Mouse (Mus musculus) ES-Bruce4 (cell line): ENCODE measurements around the gene Fdxacb1. TPM values are rescaled to one million over a fixed set of nuclear protein-coding genes. Genes with fewer than 3 reads are reported as not detected.

Experiments
- H3K27ac ChIP-seq: 2 replicates; pipeline ENCODE4 v1.5.1; 2012; ENCODE audit warnings: low read length, inconsistent platforms; ENCODE audit not compliant: insufficient read depth
- H3K27me3 ChIP-seq: 2 replicates; pipeline ENCODE4 v1.6.1; 2012; ENCODE audit warnings: mild to moderate bottlenecking, low read length, inconsistent platforms; ENCODE audit not compliant: control insufficient read depth, poor library complexity, insufficient read depth, severe bottlenecking
- H3K36me3 ChIP-seq: 2 replicates; pipeline ENCODE4 v1.6.1; 2012; ENCODE audit warnings: inconsistent platforms, mild to moderate bottlenecking, low read length, moderate library complexity; ENCODE audit not compliant: control insufficient read depth, poor library complexity, insufficient read depth, severe bottlenecking
- H3K4me1 ChIP-seq: one replicate; pipeline ENCODE4 v1.8.1; 2011; ENCODE audit warnings: low read length; ENCODE audit not compliant: control insufficient read depth, insufficient read depth
- H3K4me3 ChIP-seq: 2 replicates; pipeline ENCODE4 v1.5.1; 2011; ENCODE audit warnings: low read depth, mild to moderate bottlenecking, low read length
- H3K9ac ChIP-seq: 2 replicates; pipeline ENCODE4 v1.6.1; 2012; ENCODE audit warnings: low read depth, mild to moderate bottlenecking, inconsistent platforms; ENCODE audit not compliant: poor library complexity, severe bottlenecking
- H3K9me3 ChIP-seq: replicated peaks from 2 replicates; pipeline ENCODE4 v1.6.1; 2012; ENCODE audit warnings: mild to moderate bottlenecking, low read length, inconsistent platforms; ENCODE audit not compliant: control insufficient read depth, poor library complexity, insufficient read depth, severe bottlenecking
- CTCF ChIP-seq: IDR thresholded peaks from one replicate; pipeline ENCODE4 v1.8.1; 2011; ENCODE audit warnings: low read depth, low read length
- EP300 ChIP-seq: IDR thresholded peaks from 2 replicates; pipeline ENCODE4 v1.6.1; 2011; ENCODE audit warnings: low read depth, low read length; ENCODE audit not compliant: insufficient read depth
- POLR2A ChIP-seq: IDR thresholded peaks from one replicate; pipeline ENCODE4 v1.8.1; 2011; ENCODE audit warnings: low read length; ENCODE audit not compliant: insufficient read depth
- polyA plus RNA-seq: library from polyadenylated mRNA; stranded (reverse); fragments of >200 nt; gene quantifications from 2 replicates; pipeline ENCODE4 v1.2.4, GENCODE M21; 2011; ENCODE audit warnings: low read depth; ENCODE audit not compliant: missing spikeins, insufficient read depth, insufficient read length

The Fdxacb1 gene
- polyA plus RNA-seq, 1 experiment, result 8.5 TPM

GRCm38 (mm10) chr9:50818050-50818449 lies 50.0 kb downstream of the Fdxacb1 start:
- peaks cover 4% of the 10 kb centered on the region; the same call in 1 of the 2 replicates for H3K36me3 ChIP-seq

GRCm38 (mm10) chr9:50819716-50820115 lies 51.7 kb downstream of the Fdxacb1 start:
- TF ChIP-seq POLR2A (no peak), CTCF (no peak), EP300 (no peak)
- Histone ChIP-seq H3K27ac (no peak overlapping the region), H3K9ac (no peak overlapping the region), H3K4me3 (no peak overlapping the region), H3K9me3 (no peaks in the 10 kb centered on the region), H3K4me1 (no peaks in the 10 kb centered on the region), H3K27me3 (no peaks in the 10 kb centered on the region), H3K36me3 (peaks cover 2% of the 10 kb centered on the region; the same call in 1 of the 2 replicates)

More at GRCm38 (mm10) chr9:50818050-50818449, 50.0 kb downstream of the Fdxacb1 start:
- Histone ChIP-seq H3K9ac (no peak overlapping the region), H3K9me3 (no peaks in the 10 kb centered on the region), H3K4me3 (no peak overlapping the region), H3K27ac (no peak overlapping the region), H3K4me1 (no peaks in the 10 kb centered on the region), H3K27me3 (no peaks in the 10 kb centered on the region)
- no peak for TF ChIP-seq POLR2A
- TF ChIP-seq CTCF, result no peak
- no peak for TF ChIP-seq EP300

GRCm38 (mm10) chr9:50821651-50822050 lies 53.6 kb downstream of the Fdxacb1 start:
- no peak overlapping the region for H3K27ac ChIP-seq
- no peak overlapping the region for H3K4me3 ChIP-seq
- no peaks in the 10 kb centered on the region for H3K4me1 ChIP-seq
- H3K9ac ChIP-seq, result no peak overlapping the region
- no peaks in the 10 kb centered on the region for H3K27me3 ChIP-seq
- H3K36me3 ChIP-seq, result peaks cover 2% of the 10 kb centered on the region; the same call in 1 of the 2 replicates
- H3K9me3 ChIP-seq, result no peaks in the 10 kb centered on the region
- TF ChIP-seq EP300, result no peak
- no peak for TF ChIP-seq POLR2A
- no peak for TF ChIP-seq CTCF

- Histone ChIP-seq H3K4me1 (no peaks in the 10 kb centered on the region), H3K27me3 (no peaks in the 10 kb centered on the region), H3K9me3 (no peaks in the 10 kb centered on the region), H3K36me3 (peaks cover 2% of the 10 kb centered on the region; the same call in 1 of the 2 replicates), H3K9ac (no peak overlapping the region), H3K4me3 (no peak overlapping the region), H3K27ac (no peak overlapping the region)
- TF ChIP-seq CTCF, result no peak
- TF ChIP-seq EP300, result no peak
- TF ChIP-seq POLR2A, result no peak
These were observed 54.2 kb downstream of the Fdxacb1 start for GRCm38 (mm10) chr9:50822216-50822615.

Other genes starting within 250 kb of the Fdxacb1 start
- 34.3 and 34.4 TPM in 2 replicates for gene Pts, start 239.5 kb upstream of the Fdxacb1 start, polyA plus RNA-seq
- gene Il18, start 213.4 kb upstream of the Fdxacb1 start, polyA plus RNA-seq, result 1.2 and 2.1 TPM in 2 replicates
- gene Bco2, start 213.1 kb upstream of the Fdxacb1 start, polyA plus RNA-seq, result not detected in 2 replicates
- gene Tex12, start 206.9 kb upstream of the Fdxacb1 start, polyA plus RNA-seq, result not detected in 2 replicates
- 145 and 156 TPM in 2 replicates for gene Sdhd, start 164.4 kb upstream of the Fdxacb1 start, polyA plus RNA-seq
- 119 and 145 TPM in 2 replicates for gene Timm8b, start 164.3 kb upstream of the Fdxacb1 start, polyA plus RNA-seq
- 5.6 and 7.3 TPM in 2 replicates for gene Pih1d2, start 150.9 kb upstream of the Fdxacb1 start, polyA plus RNA-seq
- gene Nkapd1, start 150.8 kb upstream of the Fdxacb1 start, polyA plus RNA-seq, result 40.4 and 46.9 TPM in 2 replicates
- 68.3 and 68.4 TPM in 2 replicates for gene Dlat, start 108.5 kb upstream of the Fdxacb1 start, polyA plus RNA-seq
- 10.1 and 11.1 TPM in 2 replicates for gene Dixdc1, start 28.7 kb upstream of the Fdxacb1 start, polyA plus RNA-seq
- 23.7 and 31.2 TPM in 2 replicates for gene 2310030G06Rik, start 21.7 kb upstream of the Fdxacb1 start, polyA plus RNA-seq
- gene Cryab, start 16.9 kb upstream of the Fdxacb1 start, polyA plus RNA-seq, result 125 and 126 TPM in 2 replicates
- 22.3 and 22.7 TPM in 2 replicates for gene Hspb2, start 15.9 kb upstream of the Fdxacb1 start, polyA plus RNA-seq
- 23.5 and 30.3 TPM in 2 replicates for gene Alg9, start 6.8 kb downstream of the Fdxacb1 start, polyA plus RNA-seq
- 12.4 and 13.1 TPM in 2 replicates for gene 1110032A03Rik, start 7.3 kb downstream of the Fdxacb1 start, polyA plus RNA-seq
- 56.4 and 61.9 TPM in 2 replicates for gene Ppp2r1b, start 77.1 kb downstream of the Fdxacb1 start, polyA plus RNA-seq
- 13.5 and 14.9 TPM in 2 replicates for gene Sik2, start 240.8 kb downstream of the Fdxacb1 start, polyA plus RNA-seq